Mouse (Mus musculus) C2C12 (cell line): ENCODE data around the gene Llgl2.

Source experiments
- CEBPB ChIP-seq: IDR thresholded peaks from one replicate; pipeline ENCODE4 v1.6.1; 2011; ENCODE audit warnings: low read depth, mild to moderate bottlenecking, control low read depth, moderate library complexity
- CTCF ChIP-seq: IDR thresholded peaks from one replicate; pipeline ENCODE4 v1.5.1; 2011; ENCODE audit not compliant: control insufficient read depth, insufficient read depth, insufficient read length
- MYOD1 ChIP-seq: IDR thresholded peaks from one replicate; pipeline ENCODE4 v1.6.1; 2011; ENCODE audit warnings: low read depth; ENCODE audit not compliant: control insufficient read depth, insufficient read length

DNA sequence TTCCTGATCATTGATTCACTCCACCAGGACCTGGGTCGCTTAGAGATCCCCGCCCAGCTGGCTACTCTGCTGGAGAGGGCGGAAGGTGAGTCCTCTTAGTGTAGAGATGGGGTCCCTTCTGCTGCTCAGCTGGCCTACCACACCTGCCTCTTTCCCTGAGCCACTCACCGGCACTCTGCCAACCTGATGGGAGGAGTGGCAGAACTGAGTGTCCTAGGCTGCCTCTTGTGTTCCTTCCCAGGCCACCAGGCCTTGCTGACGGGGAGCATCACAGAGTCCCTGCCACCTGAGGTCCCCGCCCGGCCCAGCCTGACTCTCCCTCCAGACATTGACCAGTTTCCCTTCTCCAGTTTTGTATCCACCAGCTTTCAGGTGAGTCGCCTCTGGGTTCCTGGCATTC lies 54.2 kb downstream of the Llgl2 start:
- TF ChIP-seq MYOD1, result no peak
- TF ChIP-seq CTCF, result no peak
- no peak for TF ChIP-seq CEBPB
